Mouse (Mus musculus): Measurements from ENCODE around the gene Mydgf. TPM values are rescaled to one million over a fixed set of nuclear protein-coding genes. Genes with fewer than 3 reads are reported as not detected.

Mydgf gene
- total and polyA plus RNA-seq, 3 experiments = 25.4 to 28.3 (median 26.0) TPM

DNA sequence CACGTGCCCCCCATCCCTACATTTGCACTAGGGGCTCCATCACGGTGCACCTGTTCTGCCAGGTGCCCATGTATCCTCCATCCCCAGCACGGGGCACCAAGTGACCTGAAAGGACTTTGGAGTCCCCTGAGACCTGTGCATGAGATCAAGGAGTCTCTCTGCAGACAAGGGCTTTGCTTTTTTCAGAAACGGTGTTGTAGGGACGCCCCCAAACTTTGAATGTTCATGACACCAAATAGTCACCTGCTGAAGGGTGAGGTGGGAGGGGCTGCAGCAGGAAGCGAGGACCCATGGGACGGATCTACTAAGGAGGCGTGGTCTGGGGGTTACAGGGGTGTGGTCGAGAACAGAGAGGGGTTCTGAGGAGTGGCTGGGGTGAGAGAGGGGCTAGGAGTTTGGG lies 35.4 kb downstream of the Mydgf start:
- TF ChIP-seq EP300 (IDR thresholded peaks at IDR 0.05; ENCODE audit: insufficient read depth, low read depth, low read length) (no peak), CTCF (IDR thresholded peaks at IDR 0.05) (no peak), POLR2A (IDR thresholded peaks at IDR 0.05; ENCODE audit: insufficient read depth, low read depth, low read length) (no peak)
- H3K79me2 ChIP-seq (replicated peaks; ENCODE audit: control insufficient read depth, insufficient read depth, low read length) = no peaks in the 10 kb centered on the region
- no peak overlapping the region for H3K9ac ChIP-seq (ENCODE audit: low read depth, low read length)
- H3K36me3 ChIP-seq (ENCODE audit: control insufficient read depth, insufficient read depth, low read length) = no peaks in the 10 kb centered on the region
- no peak for DNase-seq
- no peak overlapping the region for H3K4me3 ChIP-seq
- WGBS = 24% methylated on average over 9 of the region's 9 CpGs
- no peak overlapping the region for H3K27ac ChIP-seq
- H3K4me1 ChIP-seq (ENCODE audit: control insufficient read depth, insufficient read depth, low read length) = no peaks in the 10 kb centered on the region
- peaks cover 4% of the 10 kb centered on the region for H3K27me3 ChIP-seq (ENCODE audit: control insufficient read depth, insufficient read depth, low read length)
- intact Hi-C loops (cut with DNase I) = no loop called here

DNA sequence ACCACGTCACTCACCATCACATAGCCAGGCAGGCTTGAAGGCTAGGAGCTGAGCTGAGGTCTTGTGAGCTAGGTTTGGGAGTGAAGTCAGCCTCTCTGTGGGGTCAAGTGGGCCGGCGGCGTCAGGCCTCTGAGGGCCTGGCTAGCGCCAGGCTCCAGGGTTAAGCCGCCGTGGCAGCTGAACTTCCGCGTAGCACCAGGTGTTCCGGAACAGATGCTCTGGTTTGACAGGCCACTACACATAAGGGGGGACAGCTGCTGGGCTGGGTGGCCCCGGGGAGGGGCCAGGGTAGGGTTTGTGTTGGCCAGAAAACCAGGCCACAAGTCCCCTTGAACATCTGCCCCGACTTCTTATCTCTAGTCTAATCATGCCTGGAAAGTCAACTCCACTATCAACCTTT lies 36.3 kb downstream of the Mydgf start:
- no peaks in the 10 kb centered on the region for H3K36me3 ChIP-seq (ENCODE audit: control insufficient read depth, insufficient read depth, low read length)
- H3K9ac ChIP-seq (ENCODE audit: low read depth, low read length) = no peak overlapping the region
- DNase-seq = no peak
- no peaks in the 10 kb centered on the region for H3K79me2 ChIP-seq (replicated peaks; ENCODE audit: control insufficient read depth, insufficient read depth, low read length)
- intact Hi-C loops (cut with DNase I) = no loop called here
- no peaks in the 10 kb centered on the region for H3K4me1 ChIP-seq (ENCODE audit: control insufficient read depth, insufficient read depth, low read length)
- H3K27ac ChIP-seq = no peak overlapping the region
- peaks cover 4% of the 10 kb centered on the region for H3K27me3 ChIP-seq (ENCODE audit: control insufficient read depth, insufficient read depth, low read length)
- TF ChIP-seq EP300 (IDR thresholded peaks at IDR 0.05; ENCODE audit: insufficient read depth, low read depth, low read length) (no peak), CTCF (IDR thresholded peaks at IDR 0.05) (no peak), POLR2A (IDR thresholded peaks at IDR 0.05; ENCODE audit: insufficient read depth, low read depth, low read length) (no peak)
- 69% methylated on average over 12 of the region's 12 CpGs for WGBS
- H3K4me3 ChIP-seq = no peak overlapping the region

DNA sequence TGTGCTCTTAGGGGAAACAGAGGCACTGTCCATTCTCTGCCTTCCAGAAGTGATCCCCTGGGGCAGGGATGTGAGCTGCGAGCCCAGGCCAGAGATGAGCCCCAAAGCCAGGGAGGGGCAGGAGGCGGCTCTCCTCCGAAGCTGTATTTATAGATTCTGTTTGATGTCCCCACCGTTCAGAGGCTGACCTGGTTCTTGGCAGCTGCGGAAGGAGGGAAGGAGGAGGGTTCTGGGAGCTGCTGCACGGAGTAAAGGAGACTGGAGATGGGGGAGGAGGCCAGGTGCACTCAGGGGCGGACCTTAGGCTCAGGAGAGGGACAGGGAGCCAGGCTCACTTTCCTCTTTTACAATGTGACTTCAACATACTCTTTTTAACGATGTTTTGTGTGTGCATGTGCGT lies 37.6 kb downstream of the Mydgf start:
- H3K9ac ChIP-seq (ENCODE audit: low read depth, low read length) = no peak overlapping the region
- no peaks in the 10 kb centered on the region for H3K4me1 ChIP-seq (ENCODE audit: control insufficient read depth, insufficient read depth, low read length)
- no peaks in the 10 kb centered on the region for H3K79me2 ChIP-seq (replicated peaks; ENCODE audit: control insufficient read depth, insufficient read depth, low read length)
- intact Hi-C loops (cut with DNase I) = no loop called here
- WGBS = 27% methylated on average over 9 of the region's 9 CpGs
- no peak for DNase-seq
- no peak overlapping the region for H3K4me3 ChIP-seq
- TF ChIP-seq EP300 (IDR thresholded peaks at IDR 0.05; ENCODE audit: insufficient read depth, low read depth, low read length) (no peak), CTCF (IDR thresholded peaks at IDR 0.05) (no peak), POLR2A (IDR thresholded peaks at IDR 0.05; ENCODE audit: insufficient read depth, low read depth, low read length) (no peak)
- H3K36me3 ChIP-seq (ENCODE audit: control insufficient read depth, insufficient read depth, low read length) = no peaks in the 10 kb centered on the region
- no peak overlapping the region for H3K27ac ChIP-seq
- H3K27me3 ChIP-seq (ENCODE audit: control insufficient read depth, insufficient read depth, low read length) = peaks cover 4% of the 10 kb centered on the region

DNA sequence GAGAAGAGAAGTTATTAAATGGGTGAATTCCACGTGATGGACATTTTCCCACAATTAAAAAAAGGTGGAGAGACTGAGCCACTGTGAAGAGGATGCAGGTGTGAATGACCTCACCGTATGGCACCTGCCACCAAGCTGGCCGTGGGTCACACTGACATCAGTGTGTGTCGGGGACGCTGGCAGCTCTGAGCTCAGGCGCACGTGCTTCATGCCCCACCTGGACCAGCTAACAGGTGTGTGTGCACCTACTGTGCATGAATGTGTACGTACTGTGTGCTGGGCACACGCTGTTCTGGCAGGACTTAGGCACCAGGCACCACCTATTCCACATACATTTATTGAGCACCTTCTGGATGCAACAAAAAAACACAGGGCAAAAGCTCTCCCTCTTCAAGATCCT lies 39.2 kb downstream of the Mydgf start:
- H3K79me2 ChIP-seq (replicated peaks; ENCODE audit: control insufficient read depth, insufficient read depth, low read length) = no peaks in the 10 kb centered on the region
- H3K36me3 ChIP-seq (ENCODE audit: control insufficient read depth, insufficient read depth, low read length) = no peaks in the 10 kb centered on the region
- H3K27me3 ChIP-seq (ENCODE audit: control insufficient read depth, insufficient read depth, low read length) = peaks cover 4% of the 10 kb centered on the region
- H3K27ac ChIP-seq = no peak overlapping the region
- TF ChIP-seq EP300 (IDR thresholded peaks at IDR 0.05; ENCODE audit: insufficient read depth, low read depth, low read length) (no peak), POLR2A (IDR thresholded peaks at IDR 0.05; ENCODE audit: insufficient read depth, low read depth, low read length) (no peak), CTCF (IDR thresholded peaks at IDR 0.05) (no peak)
- no peak overlapping the region for H3K9ac ChIP-seq (ENCODE audit: low read depth, low read length)
- DNase-seq = no peak
- 64% methylated on average over 9 of the region's 9 CpGs for WGBS
- H3K4me3 ChIP-seq = no peak overlapping the region
- no peaks in the 10 kb centered on the region for H3K4me1 ChIP-seq (ENCODE audit: control insufficient read depth, insufficient read depth, low read length)
- intact Hi-C loops (cut with DNase I) = no loop called here

GRCm38 (mm10) chr17:56141702-56142605 lies 41.8 kb downstream of the Mydgf start:
- intact Hi-C loops (cut with DNase I) = no loop called here

More at GRCm38 (mm10) chr17:56141702-56142605, 41.8 kb downstream of the Mydgf start:
- Histone ChIP-seq H3K79me2 (replicated peaks; ENCODE audit: control insufficient read depth, insufficient read depth, low read length) (no peaks in the 10 kb centered on the region), H3K27me3 (ENCODE audit: control insufficient read depth, insufficient read depth, low read length) (no peaks in the 10 kb centered on the region), H3K4me1 (ENCODE audit: control insufficient read depth, insufficient read depth, low read length) (peaks cover 7% of the 10 kb centered on the region), H3K9ac (ENCODE audit: low read depth, low read length) (peak overlapping the region; percentile 42; the same call in 1 of the 2 replicates), H3K27ac (no peak overlapping the region), H3K36me3 (ENCODE audit: control insufficient read depth, insufficient read depth, low read length) (no peaks in the 10 kb centered on the region), H3K4me3 (peak overlapping the region; percentile 36)
- DNase-seq = peak in 1 of 2 experiments; percentile 69
- 3% methylated on average over 39 of the region's 47 CpGs for WGBS
- TF ChIP-seq EP300 (IDR thresholded peaks at IDR 0.05; ENCODE audit: insufficient read depth, low read depth, low read length) (no peak), POLR2A (IDR thresholded peaks at IDR 0.05; ENCODE audit: insufficient read depth, low read depth, low read length) (no peak), CTCF (IDR thresholded peaks at IDR 0.05) (no peak)

All from heart, adult 2 months (tissue).